Mouse (Mus musculus): ENCODE measurements around the gene Trim37. TPM values are rescaled to one million over a fixed set of nuclear protein-coding genes. Genes with fewer than 3 reads are reported as not detected.
A peak's percentile ranks its signal among the peaks of the same experiment; 100 is the strongest.

The Trim37 gene
- total RNA-seq (2017), result 72.3 and 75.1 TPM in 2 replicates

DNA sequence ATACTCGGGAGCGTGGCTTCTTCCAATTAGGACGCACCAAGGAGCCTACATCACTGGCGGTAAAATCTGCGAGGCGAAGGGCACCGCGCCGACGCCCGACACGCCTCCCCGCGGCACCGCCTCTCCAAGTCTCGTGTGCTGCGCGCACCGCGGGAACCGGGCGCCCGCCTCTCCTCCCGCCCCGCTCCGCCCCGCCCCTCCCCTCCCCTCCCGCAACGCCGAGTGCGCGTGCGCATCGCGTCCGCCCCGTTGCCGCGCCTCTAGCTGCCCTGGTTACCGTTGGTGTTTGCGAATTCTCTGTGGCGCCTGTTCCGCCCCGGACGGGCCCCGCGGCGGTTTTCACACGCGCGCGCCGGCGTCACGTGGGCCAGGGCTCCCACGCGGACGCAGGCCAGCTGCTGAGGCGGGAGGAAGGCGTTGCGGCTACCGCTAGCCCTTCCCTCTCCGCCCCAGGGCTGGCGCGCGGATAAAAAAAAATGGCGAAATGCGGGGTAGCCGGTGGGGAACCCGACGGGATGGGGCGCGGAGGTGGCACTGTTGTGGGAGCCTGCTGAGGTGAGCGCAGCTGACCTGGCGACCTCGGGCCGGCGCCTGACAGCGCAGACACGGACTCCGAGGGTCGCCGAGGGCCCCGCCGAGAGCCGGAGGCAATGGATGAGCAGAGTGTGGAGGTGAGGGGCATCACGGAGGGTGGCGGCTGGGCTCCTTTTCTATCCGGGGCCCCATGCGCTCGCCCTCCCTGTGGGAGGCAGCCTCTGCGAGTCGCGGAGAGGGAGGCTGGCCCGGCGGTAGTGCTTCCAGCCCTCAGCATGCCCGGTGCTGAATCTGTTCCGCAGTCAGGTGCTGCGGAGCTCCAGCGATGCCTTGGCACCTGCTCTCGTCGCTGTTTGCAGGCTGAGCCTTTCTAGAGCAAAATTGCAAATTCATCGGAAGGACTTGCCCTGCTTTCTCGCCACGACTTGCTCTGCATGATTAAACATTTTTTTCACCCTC, at the start of gene Trim37:
TSS of gene Trim37 (plus strand) at position 254 of the 993 bp plus-strand sequence.
- peak; percentile 93 for ATAC-seq (replicated peaks; ENCODE audit: low read depth, poor library complexity, severe bottlenecking)

DNA sequence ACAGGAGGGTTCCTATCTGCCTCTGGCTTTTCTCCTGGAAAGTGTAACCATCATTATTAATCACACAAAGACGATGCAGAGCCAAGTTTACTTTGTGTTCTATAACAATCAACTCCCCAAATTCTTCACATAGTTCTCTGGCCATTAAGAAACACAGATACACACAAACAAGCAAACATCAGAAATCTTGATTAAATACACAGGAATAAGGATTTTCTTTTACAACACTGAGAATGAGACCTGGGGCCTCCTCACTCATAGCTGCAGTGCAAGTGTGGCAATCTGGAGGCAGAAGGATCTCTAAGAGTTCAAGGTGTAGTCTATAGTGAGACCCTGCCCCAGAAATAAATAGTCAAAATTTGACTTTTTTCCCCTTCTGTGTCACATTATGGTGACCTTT, 43.2 kb upstream of the Trim37 start:
- no peak for ATAC-seq (replicated peaks; ENCODE audit: low read depth, poor library complexity, severe bottlenecking)

DNA sequence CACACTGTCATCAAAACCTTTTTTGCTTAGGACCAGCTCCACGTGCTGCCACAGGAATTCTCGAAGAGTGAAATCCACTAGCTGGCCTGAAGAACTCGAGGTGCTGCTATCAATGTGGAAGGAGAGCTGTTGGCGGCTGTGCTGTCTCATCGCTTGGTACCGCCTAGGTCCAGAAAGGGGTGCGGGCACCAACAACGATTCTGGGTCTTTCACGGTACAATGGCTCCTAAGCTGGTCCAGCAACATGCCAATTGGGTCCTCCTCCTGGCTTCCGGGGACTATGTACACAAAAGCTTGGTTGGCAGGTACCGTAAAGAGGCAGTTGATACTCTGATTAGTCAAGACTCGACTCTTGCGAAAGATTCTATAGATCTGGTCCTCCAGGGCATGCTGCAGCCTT, 41.4 kb upstream of the Trim37 start:
- ATAC-seq (replicated peaks; ENCODE audit: low read depth, poor library complexity, severe bottlenecking), result no peak

DNA sequence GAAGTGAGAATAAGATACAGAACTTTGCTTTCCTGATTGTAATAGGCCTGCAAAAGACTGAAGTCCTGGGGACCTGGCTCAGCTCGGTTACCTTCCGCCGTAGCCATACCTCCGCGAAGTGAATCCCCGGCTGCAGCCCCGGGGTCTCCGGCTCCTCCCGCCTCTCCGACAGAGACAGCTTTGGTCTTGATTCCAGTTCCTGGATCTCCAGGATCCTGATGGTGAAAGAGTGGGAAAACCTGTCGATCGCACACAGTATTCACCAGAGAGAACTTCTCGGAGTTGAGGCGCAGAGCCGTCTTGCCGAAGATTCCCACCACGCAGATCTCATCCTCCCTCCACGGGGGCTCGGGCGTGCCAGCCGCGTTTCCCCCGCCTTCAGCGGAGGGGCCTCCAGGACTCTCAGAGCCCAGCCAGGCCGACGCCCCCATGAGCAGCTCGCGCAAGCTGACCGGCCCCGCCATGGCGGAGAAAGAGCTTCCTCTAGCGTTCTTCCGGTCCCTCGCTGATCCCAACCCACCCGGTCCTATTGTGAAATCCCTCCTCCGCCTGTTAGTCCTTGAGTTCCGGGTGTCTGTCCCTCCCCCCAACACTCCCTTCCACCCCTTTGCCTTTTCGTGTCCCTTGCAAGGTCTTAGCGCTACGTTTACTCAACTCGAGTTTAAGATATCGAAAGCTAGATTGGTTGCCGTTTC, 40.4 kb upstream of the Trim37 start, which contains the start of gene Smg8:
TSS of gene Smg8 (minus strand) at position 485 of the 695 bp plus-strand sequence.
- ATAC-seq (replicated peaks; ENCODE audit: low read depth, poor library complexity, severe bottlenecking), result peak; percentile 99

DNA sequence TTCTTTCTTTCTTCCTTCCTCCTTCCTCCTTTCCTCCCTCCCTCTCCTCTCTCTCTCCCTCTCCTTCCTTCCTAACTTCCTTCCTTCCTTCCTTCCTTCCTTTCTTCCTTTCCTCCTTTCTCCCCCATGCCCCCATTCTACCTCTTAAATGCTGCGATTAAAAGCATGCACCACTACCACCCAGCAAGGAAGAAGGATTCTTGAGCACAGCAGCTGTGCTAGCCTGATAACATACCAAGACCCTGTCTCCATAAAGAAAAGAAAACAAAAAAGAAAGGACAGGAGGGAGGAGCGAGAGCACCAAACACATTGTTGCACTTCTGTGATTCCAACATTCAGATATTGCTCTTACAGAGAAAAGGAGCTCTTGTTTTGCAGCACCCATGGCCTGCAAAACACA, 39.7 kb upstream of the Trim37 start:
- no peak for ATAC-seq (replicated peaks; ENCODE audit: low read depth, poor library complexity, severe bottlenecking)

DNA sequence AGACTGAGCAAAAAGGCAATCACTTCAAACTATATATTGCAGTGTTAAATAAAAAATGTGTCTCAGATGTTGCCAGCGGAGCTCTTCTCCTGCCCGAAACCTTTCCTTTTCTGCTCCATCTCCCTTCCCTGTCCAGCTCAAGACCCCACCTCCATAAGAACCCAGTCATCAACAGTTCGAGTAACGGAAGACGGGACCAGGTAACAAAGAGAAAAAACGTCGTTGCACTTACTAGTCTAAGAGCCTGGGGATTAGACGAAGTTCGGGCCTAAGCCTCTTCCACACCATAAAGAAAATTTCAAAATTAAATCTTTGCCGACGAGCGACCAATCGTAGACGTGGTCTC, 18.5 kb upstream of the Trim37 start, which contains the start of gene Prr11:
TSS of gene Prr11 (minus strand) at position 300 of the 346 bp plus-strand sequence.
- no peak for ATAC-seq (replicated peaks; ENCODE audit: low read depth, poor library complexity, severe bottlenecking)

DNA sequence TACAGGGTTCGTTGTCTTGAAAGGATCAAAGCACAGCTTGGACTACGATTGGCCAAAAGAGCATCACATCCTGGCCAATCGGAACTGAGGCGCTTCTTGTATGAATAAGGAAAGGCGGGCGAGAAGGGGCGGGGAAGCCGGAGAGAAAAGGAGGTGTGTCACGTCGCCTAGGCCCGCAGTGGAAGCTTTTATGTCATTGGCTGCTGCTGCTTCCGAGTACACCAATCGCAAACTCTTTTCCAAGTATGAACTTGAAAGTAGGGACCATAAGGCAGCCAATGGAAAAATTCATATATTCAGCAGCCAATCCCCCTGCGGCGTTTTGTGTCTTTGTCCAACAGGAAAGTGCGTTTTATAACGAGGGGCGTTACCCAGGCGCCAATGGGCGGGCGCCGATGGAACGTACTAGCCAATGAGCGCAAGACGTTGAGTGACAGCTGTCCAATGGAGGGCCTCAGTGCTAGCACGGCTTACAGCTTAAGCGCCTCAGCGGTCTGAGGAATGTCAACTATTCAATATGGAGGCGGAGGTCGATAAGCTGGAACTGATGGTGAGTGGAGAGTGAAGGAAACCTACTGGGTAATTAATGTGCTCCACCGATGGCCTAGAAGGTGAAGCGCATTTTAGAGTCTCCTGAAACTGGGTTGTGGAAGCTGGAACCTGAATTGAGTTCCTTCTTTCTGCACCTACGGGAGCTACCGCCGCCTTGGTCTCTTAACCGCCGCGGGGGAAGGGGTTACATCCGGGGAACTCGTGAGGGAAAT, 17.9 kb upstream of the Trim37 start, which contains the start of gene Ska2:
TSS of gene Ska2 (plus strand) at position 480 of the 764 bp plus-strand sequence.
- peak; percentile 93 for ATAC-seq (replicated peaks; ENCODE audit: low read depth, poor library complexity, severe bottlenecking)

DNA sequence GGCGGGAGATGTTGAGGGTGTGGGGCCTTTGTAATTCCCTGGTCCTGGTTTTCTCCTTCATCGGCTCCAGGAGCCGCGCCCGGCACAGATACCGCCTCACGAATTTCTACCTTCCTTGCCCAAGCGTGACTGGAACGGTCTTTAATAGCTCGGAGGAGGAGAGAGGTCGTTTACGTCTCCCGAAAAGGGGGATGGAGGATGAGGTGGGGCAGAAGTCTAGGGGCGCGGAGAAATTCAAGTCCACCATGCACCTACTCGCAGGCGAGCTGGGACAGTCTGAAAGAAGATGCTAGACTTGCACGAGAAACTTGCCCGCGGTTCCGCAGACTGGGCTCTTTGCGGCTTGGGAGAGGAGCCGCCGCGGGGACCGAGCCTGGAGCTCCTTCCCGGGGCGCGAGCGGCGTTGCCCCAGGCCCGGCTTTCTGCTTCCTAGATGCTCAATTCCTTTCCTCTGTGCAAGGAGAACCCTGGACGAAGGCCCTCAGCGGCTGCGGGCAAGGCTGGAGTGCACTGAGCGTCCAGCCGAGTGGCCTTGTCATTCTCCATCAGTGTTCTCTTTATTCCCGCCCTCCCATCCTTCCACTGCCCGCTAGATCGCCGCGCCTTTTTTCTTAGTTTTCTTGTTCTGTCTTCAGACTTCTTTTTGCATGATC, 17.2 kb upstream of the Trim37 start:
- ATAC-seq (replicated peaks; ENCODE audit: low read depth, poor library complexity, severe bottlenecking), result no peak

DNA sequence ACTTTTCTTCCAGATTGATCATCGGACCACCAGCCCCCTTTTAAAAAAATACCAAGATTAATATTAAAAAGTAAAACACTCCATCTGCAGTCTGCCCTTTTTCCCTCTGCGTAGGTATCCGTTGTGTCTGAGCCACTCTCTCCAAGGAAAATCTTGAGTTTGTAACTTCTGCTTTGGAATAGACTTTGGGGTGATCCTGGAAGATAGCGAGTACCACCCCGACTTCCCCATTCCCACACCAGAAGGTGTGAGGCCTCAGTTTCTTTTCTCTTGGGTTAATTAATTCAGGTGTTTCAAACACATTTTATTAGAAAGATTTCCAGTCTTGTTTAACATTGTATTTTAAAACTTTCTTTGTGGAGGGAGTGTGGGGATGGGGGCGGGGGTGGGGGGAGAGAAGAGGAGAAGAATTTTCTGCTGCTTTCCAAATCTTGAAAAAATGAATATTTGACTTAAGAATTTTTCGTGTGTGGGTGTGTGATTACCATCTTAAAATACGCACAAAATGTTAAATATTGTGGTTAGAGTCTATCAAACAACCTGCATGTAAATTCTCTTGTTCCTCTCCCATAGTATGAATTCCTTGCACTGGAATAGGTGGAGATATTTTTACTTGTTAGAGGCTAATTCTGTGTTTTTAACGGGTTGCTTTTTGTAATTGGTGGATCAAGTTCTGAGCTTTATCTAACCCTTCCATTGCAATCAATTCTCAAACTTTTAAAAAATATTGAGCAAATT, 16.5 kb upstream of the Trim37 start:
- ATAC-seq (replicated peaks; ENCODE audit: low read depth, poor library complexity, severe bottlenecking), result no peak

DNA sequence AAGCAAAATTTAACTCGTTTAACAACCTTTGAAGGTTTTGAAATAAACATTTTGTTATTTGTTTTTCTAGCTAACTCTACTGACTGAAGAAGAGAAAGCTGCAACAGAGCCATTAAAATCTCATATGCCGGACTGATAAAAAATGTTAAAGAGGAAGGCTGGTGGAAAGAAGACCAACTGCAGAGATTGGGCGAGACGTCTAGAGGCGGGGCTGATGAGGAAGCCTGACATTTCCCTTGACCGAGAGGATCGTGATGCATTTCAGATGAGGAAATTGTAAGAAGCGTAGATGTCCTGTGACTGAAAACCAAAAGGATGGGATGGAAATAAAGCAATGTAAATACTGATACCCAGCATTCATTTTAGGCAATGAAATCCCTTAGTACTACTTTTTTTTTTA, 5.0 kb upstream of the Trim37 start:
- no peak for ATAC-seq (replicated peaks; ENCODE audit: low read depth, poor library complexity, severe bottlenecking)

DNA sequence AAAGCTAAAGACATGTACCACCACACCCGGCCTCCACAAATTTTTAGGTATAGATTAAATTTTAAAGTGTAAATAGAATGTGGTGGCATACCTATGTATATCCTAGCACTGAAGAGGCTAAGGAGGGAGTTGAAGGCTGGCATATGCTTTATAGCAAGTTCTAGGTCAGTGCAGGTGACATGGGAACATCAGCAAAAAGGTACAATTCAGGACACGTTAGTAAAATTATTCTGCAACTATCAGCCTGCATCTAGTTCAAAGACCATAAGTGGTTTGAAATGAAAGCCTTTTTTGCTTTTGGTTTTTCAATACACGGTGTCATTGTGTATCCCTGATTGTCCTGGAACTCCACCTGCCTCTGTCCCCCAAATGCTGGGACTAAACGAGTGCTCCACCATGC, 1.3 kb upstream of the Trim37 start:
- no peak for ATAC-seq (replicated peaks; ENCODE audit: low read depth, poor library complexity, severe bottlenecking)

DNA sequence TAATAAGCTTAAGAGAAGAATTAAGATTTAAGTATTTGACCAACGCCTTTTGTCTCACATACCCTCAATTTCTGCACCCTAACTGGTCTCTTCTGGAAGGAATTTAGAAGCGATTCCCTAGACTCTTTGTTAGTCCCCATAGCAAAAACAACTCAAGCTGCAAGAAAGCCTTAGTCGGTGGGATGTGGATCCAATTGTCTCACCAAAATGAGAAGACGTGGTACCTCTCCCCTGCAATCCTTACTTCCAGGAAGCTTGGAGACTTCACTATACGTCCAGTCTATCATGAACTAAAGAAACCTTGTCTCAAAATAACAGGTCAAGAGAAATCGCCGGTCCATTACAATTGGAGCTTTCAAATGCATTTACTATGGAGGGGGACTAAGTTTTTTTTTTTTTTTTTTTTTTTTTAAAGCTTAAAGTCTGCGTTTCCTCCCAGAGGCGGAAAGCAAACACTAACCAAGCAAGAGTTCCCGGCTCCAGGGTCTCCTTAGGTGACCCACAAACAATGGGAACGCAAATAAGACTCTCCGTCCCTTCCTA, 525 bp upstream of the Trim37 start:
- no peak for ATAC-seq (replicated peaks; ENCODE audit: low read depth, poor library complexity, severe bottlenecking)

DNA sequence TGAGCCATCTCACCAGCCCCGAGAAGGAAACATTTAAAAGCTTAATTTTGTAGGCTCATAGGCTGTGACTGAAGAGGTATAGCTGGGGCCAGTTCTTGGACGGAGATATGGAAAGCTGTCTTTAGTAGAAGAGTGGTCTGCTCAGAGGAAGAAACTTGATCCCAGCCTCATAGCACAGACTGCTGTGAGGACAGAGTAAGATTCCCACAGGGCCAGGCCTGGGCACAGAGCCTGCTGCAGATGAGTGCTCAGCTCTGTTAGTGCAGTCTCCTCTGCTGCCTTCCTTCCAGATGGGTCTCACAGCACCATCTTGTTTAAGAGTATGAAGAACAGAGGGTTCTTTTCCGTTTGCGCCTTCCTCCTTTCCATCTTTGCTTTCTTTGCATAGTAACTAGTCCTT, 9.4 kb downstream of the Trim37 start:
- no peak for ATAC-seq (replicated peaks; ENCODE audit: low read depth, poor library complexity, severe bottlenecking)

DNA sequence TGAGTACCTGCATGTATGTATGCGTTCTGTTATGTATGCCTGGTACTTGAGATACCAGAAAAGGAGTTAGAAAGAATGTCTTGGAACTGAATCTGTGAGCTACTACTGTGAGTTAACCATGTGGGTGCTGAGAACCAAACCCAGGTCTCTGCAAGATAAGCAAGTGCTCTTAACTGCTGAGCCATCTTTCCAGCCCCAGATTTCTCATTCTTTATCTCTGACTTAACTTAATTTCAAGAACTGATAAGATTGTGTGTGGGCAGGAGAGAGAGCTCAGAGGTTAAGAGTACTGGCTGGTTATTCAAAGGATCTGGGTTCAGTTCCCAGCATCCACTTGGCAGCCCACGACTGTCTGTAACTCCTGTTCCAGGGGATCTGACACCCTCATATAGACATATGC, 31.1 kb downstream of the Trim37 start:
- no peak for ATAC-seq (replicated peaks; ENCODE audit: low read depth, poor library complexity, severe bottlenecking)

DNA sequence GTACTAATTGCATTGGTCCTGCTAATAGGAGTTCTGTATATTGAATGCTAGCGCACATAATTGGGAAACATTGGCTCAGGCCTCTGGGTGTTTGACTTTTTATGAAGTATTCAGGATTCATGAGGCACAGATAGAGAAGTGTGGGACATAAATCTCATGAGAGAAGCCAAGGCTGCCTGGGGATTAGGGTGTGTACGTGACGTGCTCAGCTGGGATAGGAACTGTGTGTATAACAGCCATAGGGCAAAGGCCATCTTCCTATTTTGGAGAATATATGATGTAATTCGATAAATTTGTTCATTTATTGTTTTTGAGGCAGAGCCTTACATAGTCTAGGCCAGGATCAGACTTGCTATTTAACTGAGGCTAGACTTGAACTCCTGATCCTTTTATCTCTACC, 35.8 kb downstream of the Trim37 start:
- no peak for ATAC-seq (replicated peaks; ENCODE audit: low read depth, poor library complexity, severe bottlenecking)

DNA sequence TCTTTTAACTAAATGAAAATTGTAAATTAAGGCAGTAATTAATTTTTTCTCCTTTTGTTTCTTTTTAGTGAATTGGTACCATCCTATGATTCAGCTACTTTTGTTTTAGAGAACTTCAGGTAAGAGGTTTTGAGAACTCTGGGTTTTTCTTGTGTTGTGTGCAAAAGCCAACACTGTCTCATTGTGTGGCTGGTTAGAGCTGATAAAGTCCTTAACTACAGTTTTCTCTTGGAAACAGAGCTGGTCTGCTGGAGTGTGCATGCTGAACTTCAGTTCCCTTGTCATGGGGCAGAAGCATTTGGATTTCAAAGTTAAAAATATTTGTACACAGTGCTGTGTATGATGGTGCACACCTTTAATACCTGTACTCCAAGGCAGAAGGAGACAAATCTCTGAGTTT, 36.9 kb downstream of the Trim37 start:
- ATAC-seq (replicated peaks; ENCODE audit: low read depth, poor library complexity, severe bottlenecking), result no peak

DNA sequence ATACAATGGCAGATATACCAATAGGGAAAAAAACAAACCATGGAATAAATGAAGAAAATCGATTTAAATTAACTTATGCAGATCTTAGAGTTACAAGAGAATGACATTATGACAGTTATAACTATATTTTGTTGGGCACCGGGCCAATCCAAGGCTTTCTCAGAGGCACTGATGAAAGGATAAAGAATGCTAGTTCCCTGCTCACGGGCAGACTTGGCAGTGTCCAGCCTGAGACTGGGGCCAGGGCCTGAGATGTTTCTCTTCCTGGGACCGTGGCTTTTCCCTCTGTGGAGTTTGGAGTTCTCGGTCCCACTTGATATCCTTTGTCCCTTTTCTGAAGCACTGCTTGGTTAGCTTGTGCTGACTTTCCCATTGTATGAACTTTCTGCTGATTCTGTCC, 46.7 kb downstream of the Trim37 start:
- ATAC-seq (replicated peaks; ENCODE audit: low read depth, poor library complexity, severe bottlenecking), result no peak

DNA sequence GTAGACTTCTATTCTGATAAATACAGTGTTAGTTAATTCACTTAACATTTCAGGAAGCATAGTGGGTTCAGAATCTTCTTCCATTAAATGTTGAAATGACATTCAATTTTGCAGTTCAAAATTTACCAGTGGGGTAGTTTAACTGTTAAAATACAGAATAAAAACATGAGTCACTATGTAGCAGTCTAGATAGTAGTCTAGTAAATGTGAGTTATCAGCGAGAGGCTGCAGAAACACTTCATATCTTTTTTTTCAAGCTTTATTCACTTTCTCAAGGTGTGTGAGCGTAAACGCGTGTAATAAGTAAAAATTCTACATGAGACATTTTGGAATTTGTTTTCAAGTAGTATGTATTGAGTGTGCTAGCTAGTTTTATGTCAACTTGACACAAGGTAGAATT, 48.2 kb downstream of the Trim37 start:
- no peak for ATAC-seq (replicated peaks; ENCODE audit: low read depth, poor library complexity, severe bottlenecking)

DNA sequence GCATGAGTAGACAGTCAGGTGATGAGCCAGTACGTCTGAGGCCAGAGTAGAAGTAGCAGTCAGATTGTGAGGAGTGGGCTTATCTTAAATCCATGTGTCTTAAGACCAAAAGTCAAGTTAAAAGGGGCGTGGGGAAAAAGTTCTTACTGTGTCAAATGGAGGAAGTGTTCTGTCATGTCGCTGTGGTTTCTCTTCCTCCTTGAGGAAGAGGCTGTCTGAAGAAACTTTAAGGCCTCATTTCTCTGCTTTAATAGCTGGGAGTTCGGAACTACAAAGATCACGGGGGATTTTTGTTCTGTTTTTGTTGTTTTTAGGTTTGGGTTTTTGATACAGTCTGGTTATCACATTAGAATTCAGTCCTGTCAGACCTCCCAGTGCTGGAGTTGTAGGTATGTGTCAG, 85.4 kb downstream of the Trim37 start:
- peak; percentile 25; the same call in 1 of the 2 replicates for ATAC-seq (replicated peaks; ENCODE audit: low read depth, poor library complexity, severe bottlenecking)

Measured in common myeloid progenitor, adult 5-6 weeks (primary cell).